Mouse (Mus musculus) hindbrain, embryonic 13.5 days (tissue): ENCODE results near the gene Cyb5rl. TPM values are rescaled to one million over a fixed set of nuclear protein-coding genes. Genes with fewer than 3 reads are reported as not detected.

Source experiments
- ATAC-seq: fragments of 200-750 bp; cut with Nextera tagmentation; 2 replicates; pipeline ENCODE4 v1.8.0; 2017; ENCODE audit warnings: moderate TSS enrichment; ENCODE audit not compliant: low FRiP score
- H3K27ac ChIP-seq: fragments of 300-500 bp; sonication (generic); 2 replicates; pipeline ENCODE4 v1.5.1; 2015; ENCODE audit warnings: inconsistent platforms, mild to moderate bottlenecking, moderate library complexity
- H3K27me3 ChIP-seq: fragments of 300-500 bp; sonication (generic); 2 replicates; pipeline ENCODE4 v1.6.1; 2015; ENCODE audit warnings: mild to moderate bottlenecking, inconsistent platforms
- H3K36me3 ChIP-seq: fragments of 300-500 bp; sonication (generic); 2 replicates; pipeline ENCODE4 v1.6.1; 2015; ENCODE audit warnings: mild to moderate bottlenecking, inconsistent platforms
- H3K4me1 ChIP-seq: fragments of 300-500 bp; sonication (generic); replicated peaks from 2 replicates; pipeline ENCODE4 v1.6.1; 2015; ENCODE audit warnings: inconsistent platforms
- H3K4me2 ChIP-seq: fragments of 300-500 bp; sonication (generic); 2 replicates; pipeline ENCODE4 v1.6.1; 2015; ENCODE audit warnings: inconsistent platforms, mild to moderate bottlenecking, moderate library complexity
- H3K4me3 ChIP-seq: fragments of 300-500 bp; sonication (generic); 2 replicates; pipeline ENCODE4 v1.5.1; 2015; ENCODE audit warnings: mild to moderate bottlenecking, inconsistent platforms
- H3K9ac ChIP-seq: fragments of 300-500 bp; sonication (generic); 2 replicates; pipeline ENCODE4 v1.6.1; 2015; ENCODE audit warnings: mild to moderate bottlenecking, inconsistent platforms
- H3K9me3 ChIP-seq: fragments of 300-500 bp; sonication (generic); 2 replicates; pipeline ENCODE4 v1.6.1; 2016; ENCODE audit warnings: inconsistent platforms
- WGBS: fragments of 180-500 bp; shearing (Covaris S2); methylation state at CpG from one replicate; pipeline ENCODE4 v1.1.7; 2015; 5-methylcytosine and 5-hydroxymethylcytosine counted together
- polyA plus RNA-seq: library from polyadenylated mRNA; unstranded; fragments of >200 nt; fragmentation: Nextera tagmentation; extraction: Ambion mirVana; gene quantifications from 2 replicates; pipeline ENCODE4 v1.2.1, GENCODE M21; 2015

The Cyb5rl gene
- 4.7 and 5.4 TPM in 2 replicates for polyA plus RNA-seq

DNA sequence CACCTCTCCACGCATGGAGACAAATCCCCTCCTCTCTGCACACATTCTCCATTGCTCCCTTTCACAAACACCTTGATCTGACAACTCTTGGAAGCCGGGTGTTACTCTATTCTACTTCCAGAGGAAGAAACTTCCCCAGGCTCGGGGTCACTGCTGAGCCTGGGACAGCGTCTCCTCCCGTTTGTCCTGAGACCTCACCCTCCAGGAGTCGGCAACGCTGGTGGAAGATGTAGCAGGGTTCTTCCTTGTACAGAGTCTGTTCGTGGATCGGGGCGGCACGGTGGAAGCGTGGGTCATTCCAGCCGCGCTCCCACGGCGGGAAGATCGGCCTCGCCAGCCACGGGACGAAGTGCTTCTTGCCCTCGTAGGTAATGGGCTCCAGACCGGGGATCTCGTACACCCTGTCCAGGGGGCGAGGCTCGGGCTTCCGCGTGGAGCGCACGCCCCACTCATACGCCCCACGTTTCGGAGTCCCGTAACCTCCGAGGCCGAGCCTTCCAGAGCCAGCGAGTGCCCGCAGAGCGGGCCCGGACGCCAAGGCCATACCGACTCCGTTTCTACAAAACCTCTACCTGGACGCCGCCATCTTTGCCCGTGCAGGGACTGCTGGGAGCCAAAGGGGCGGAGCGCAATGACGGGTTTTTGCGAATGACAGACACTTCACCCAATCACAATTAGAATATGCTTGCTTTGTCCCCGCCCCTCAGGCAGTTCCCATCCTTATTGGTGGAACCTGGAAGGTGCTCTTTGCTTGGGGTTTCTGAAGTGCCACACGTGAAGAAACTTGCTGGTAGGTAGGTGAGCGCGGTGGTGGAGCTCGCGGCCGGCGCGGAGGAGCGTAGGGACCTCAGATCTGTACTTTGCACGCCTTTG lies at the start of gene Cyb5rl, which contains the start of gene Mrpl37:
Cyb5rl (plus strand) TSS at position 737 of the 873 bp plus-strand sequence.
Mrpl37 (minus strand) TSS at position 617 of the 873 bp plus-strand sequence.
- Histone ChIP-seq H3K36me3 (peaks cover 31% of the 10 kb centered on the region), H3K27ac (peak within 1 kb of the TSS; percentile 58), H3K27me3 (peaks cover 6% of the 10 kb centered on the region; the same call in 1 of the 2 replicates), H3K9me3 (no peaks in the 10 kb centered on the region), H3K4me3 (peak within 1 kb of the TSS; percentile 89), H3K4me1 (peaks cover 21% of the 10 kb centered on the region), H3K9ac (peak within 1 kb of the TSS; percentile 86), H3K4me2 (peak within 1 kb of the TSS; percentile 95)
- WGBS = under 1% methylated on average over 60 of the region's 60 CpGs
- ATAC-seq = peak; percentile 99

- ATAC-seq = no peak
- no peak overlapping the region for H3K4me2 ChIP-seq
- H3K36me3 ChIP-seq = 0 out of 2 replicates have a peak, but pooled peaks cover 2% of the 10 kb centered on the region
- H3K4me1 ChIP-seq = peaks cover 100% of the 10 kb centered on the region
- no peaks in the 10 kb centered on the region for H3K9me3 ChIP-seq
- H3K27me3 ChIP-seq = no peaks in the 10 kb centered on the region
- no peak overlapping the region for H3K4me3 ChIP-seq
- H3K9ac ChIP-seq = peak overlapping the region; percentile 51; the same call in 1 of the 2 replicates
- peak overlapping the region; percentile 81; the same call in 1 of the 2 replicates for H3K27ac ChIP-seq
Measured at GRCm38 (mm10) chr4:107017257-107017656, 49.5 kb upstream of the Cyb5rl start.

- Histone ChIP-seq H3K36me3 (0 out of 2 replicates have a peak, but pooled peaks cover 2% of the 10 kb centered on the region), H3K4me3 (no peak overlapping the region), H3K9me3 (no peaks in the 10 kb centered on the region), H3K4me2 (no peak overlapping the region), H3K4me1 (peaks cover 100% of the 10 kb centered on the region), H3K27ac (peak overlapping the region; percentile 71), H3K9ac (peak overlapping the region; percentile 43; the same call in 1 of the 2 replicates), H3K27me3 (no peaks in the 10 kb centered on the region)
- no peak for ATAC-seq
- WGBS = 67% methylated on average over 3 of the region's 3 CpGs
Measured at GRCm38 (mm10) chr4:107018521-107018920, 48.3 kb upstream of the Cyb5rl start.

DNA sequence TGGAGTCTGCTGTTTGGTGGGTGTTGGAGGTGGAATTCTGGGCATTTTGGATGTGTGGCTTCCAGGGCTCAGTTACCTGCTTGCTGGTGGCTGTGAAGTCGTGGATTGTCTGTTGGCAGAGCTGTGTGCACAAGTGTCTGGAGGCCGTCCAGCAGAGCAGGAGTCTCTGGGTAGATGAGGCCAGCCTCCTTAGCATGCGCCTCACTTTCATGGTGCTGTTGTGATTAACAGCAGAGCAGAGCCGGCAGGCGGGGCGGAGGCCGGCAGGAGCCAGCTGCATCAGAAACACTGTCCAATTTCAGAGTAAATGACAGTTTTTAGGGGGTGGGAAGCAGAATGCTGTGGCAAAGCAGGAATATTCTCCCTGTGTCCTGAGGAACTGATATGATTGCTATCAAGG lies 47.8 kb upstream of the Cyb5rl start:
- no peak overlapping the region for H3K4me2 ChIP-seq
- no peak overlapping the region for H3K4me3 ChIP-seq
- H3K36me3 ChIP-seq = 0 out of 2 replicates have a peak, but pooled peaks cover 2% of the 10 kb centered on the region
- ATAC-seq = no peak
- H3K9me3 ChIP-seq = no peaks in the 10 kb centered on the region
- 15% methylated on average over 7 of the region's 7 CpGs for WGBS
- peak overlapping the region; percentile 71 for H3K27ac ChIP-seq
- no peaks in the 10 kb centered on the region for H3K27me3 ChIP-seq
- peak overlapping the region; percentile 43 for H3K9ac ChIP-seq
- peaks cover 99% of the 10 kb centered on the region for H3K4me1 ChIP-seq

GRCm38 (mm10) chr4:107020287-107021000 lies 46.3 kb upstream of the Cyb5rl start:
- ATAC-seq = no peak
- 0 out of 2 replicates have a peak, but pooled peaks cover under 1% of the 10 kb centered on the region for H3K36me3 ChIP-seq
- peaks cover 99% of the 10 kb centered on the region for H3K4me1 ChIP-seq
- H3K4me3 ChIP-seq = no peak overlapping the region
- no peaks in the 10 kb centered on the region for H3K27me3 ChIP-seq
- no peaks in the 10 kb centered on the region for H3K9me3 ChIP-seq
- no peak overlapping the region for H3K4me2 ChIP-seq
- 66% methylated on average over 5 of the region's 5 CpGs for WGBS
- no peak overlapping the region for H3K9ac ChIP-seq
- H3K27ac ChIP-seq = peak overlapping the region; percentile 71; the same call in 1 of the 2 replicates

DNA sequence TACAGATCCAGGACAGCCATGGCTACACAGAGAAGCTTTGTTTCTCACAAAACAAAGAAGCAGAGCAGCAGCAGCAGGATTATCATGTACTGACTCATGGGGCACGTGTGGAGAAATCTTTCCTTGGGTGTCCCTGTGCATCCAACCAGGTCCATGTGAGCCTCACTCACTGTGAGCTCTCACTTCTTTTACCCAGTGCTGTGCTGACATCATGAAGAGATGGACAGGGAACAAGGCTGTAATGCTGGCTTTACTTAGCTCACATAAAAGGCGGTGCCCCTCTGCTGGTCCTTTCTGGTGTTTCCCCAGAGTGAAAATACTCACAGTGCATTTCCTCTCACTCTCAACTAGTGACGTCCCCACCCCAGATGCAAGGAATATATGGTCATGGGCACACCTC lies 45.3 kb upstream of the Cyb5rl start:
- no peak for ATAC-seq
- WGBS = 64% methylated on average over 3 of the region's 3 CpGs

DNA sequence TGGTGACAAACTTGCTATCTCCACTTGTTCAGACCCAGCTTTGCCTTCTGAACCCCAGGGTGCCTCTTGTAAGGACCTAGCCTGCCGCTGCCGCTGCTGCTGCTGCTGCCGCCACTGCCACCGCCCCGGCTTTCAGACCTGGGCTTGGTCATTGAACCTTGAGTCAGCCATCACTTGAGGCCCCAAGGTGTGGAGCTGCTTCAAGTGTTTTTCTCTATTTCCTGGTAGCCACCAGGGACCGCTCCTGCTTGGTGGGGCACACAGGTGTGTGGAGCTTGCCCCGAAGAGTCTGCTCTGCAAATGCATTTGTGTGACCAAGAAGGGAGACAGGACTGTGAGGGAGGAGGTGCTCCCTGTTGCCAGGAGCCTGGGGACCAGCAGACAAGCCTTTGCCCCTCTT lies 41.9 kb upstream of the Cyb5rl start:
- Histone ChIP-seq H3K4me2 (no peak overlapping the region), H3K4me3 (no peak overlapping the region), H3K27ac (no peak overlapping the region), H3K36me3 (peaks cover 14% of the 10 kb centered on the region), H3K27me3 (no peaks in the 10 kb centered on the region), H3K9me3 (no peaks in the 10 kb centered on the region), H3K9ac (no peak overlapping the region), H3K4me1 (peaks cover 77% of the 10 kb centered on the region)
- no peak for ATAC-seq
- WGBS = 79% methylated on average over 7 of the region's 7 CpGs

More for the DNA sequence above, 45.3 kb upstream of the Cyb5rl start:
- H3K9ac ChIP-seq = no peak overlapping the region
- H3K4me2 ChIP-seq = no peak overlapping the region
- no peaks in the 10 kb centered on the region for H3K27me3 ChIP-seq
- peaks cover 99% of the 10 kb centered on the region for H3K4me1 ChIP-seq
- H3K36me3 ChIP-seq = peaks cover 3% of the 10 kb centered on the region; the same call in 1 of the 2 replicates
- H3K4me3 ChIP-seq = no peak overlapping the region
- H3K27ac ChIP-seq = peak overlapping the region; percentile 61
- no peaks in the 10 kb centered on the region for H3K9me3 ChIP-seq

GRCm38 (mm10) chr4:107025369-107025768 lies 41.4 kb upstream of the Cyb5rl start:
- no peak overlapping the region for H3K27ac ChIP-seq
- H3K9ac ChIP-seq = no peak overlapping the region
- no peak overlapping the region for H3K4me3 ChIP-seq
- no peaks in the 10 kb centered on the region for H3K27me3 ChIP-seq
- H3K4me1 ChIP-seq = peaks cover 72% of the 10 kb centered on the region
- H3K9me3 ChIP-seq = no peaks in the 10 kb centered on the region
- ATAC-seq = no peak
- WGBS = 66% methylated on average over 5 of the region's 5 CpGs
- H3K4me2 ChIP-seq = no peak overlapping the region
- peaks cover 18% of the 10 kb centered on the region for H3K36me3 ChIP-seq

DNA sequence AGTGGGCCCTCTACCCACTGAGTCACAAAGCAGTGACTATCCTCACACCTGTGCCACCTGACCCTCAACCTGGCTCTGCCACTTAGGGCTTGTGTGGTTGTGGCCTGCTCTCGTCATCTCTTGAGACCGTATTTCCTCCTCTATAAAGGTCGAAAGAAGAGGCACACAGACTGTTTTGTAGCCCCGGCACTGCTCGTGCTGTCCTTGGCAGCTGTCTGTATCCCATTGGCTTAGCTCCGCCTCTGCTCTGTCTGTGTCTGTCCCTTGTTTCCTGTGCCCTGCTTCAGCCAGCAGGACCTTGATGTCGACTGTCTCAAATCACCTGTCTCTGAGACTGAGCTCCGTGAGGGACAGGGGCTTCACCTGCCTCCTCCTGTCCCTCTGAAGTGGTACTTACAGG lies 40.3 kb upstream of the Cyb5rl start:
- peaks cover 61% of the 10 kb centered on the region for H3K4me1 ChIP-seq

DNA sequence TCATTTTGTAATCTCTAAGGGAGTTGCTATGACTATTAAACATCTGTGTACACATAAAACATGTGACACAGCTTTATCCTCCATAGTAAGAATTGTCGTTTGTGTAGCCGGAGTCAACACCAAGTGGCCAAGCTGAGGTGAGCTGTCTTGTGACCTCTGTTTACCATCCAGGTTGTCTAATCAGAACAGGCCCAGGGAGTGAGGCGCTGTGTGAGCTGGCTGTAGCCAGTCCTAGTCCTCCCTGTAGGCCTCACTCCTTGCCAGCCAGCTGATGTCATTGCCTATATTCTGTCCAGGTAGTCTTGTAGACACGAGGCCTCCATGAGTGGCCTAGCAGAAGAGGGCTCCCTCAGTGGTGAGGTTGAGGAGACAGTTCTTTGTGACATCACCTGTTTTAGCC lies 31.1 kb upstream of the Cyb5rl start:
- Histone ChIP-seq H3K9ac (no peak overlapping the region), H3K9me3 (no peaks in the 10 kb centered on the region), H3K27ac (no peak overlapping the region), H3K4me2 (no peak overlapping the region), H3K4me3 (no peak overlapping the region), H3K36me3 (peaks cover 93% of the 10 kb centered on the region), H3K27me3 (no peaks in the 10 kb centered on the region), H3K4me1 (peaks cover 15% of the 10 kb centered on the region)
- WGBS = 93% methylated on average over 4 of the region's 4 CpGs
- ATAC-seq = no peak

More for the DNA sequence above, 40.3 kb upstream of the Cyb5rl start:
- no peaks in the 10 kb centered on the region for H3K9me3 ChIP-seq
- H3K4me2 ChIP-seq = no peak overlapping the region
- no peak overlapping the region; the same call in 1 of the 2 replicates for H3K27ac ChIP-seq
- 0 out of 2 replicates have a peak overlapping the region, but pooled peaks have one; percentile 8 for H3K9ac ChIP-seq
- peaks cover 29% of the 10 kb centered on the region for H3K36me3 ChIP-seq
- ATAC-seq = no peak
- WGBS = 68% methylated on average over 8 of the region's 8 CpGs
- no peak overlapping the region for H3K4me3 ChIP-seq
- H3K27me3 ChIP-seq = no peaks in the 10 kb centered on the region

GRCm38 (mm10) chr4:107036985-107037384 lies 29.8 kb upstream of the Cyb5rl start:
- Histone ChIP-seq H3K4me1 (peaks cover 15% of the 10 kb centered on the region), H3K27ac (no peak overlapping the region), H3K27me3 (no peaks in the 10 kb centered on the region), H3K9me3 (no peaks in the 10 kb centered on the region), H3K4me2 (no peak overlapping the region), H3K36me3 (peaks cover 93% of the 10 kb centered on the region), H3K4me3 (no peak overlapping the region), H3K9ac (no peak overlapping the region)
- WGBS = 97% methylated on average over 2 of the region's 2 CpGs
- no peak for ATAC-seq

- H3K4me2 ChIP-seq = no peak overlapping the region
- no peaks in the 10 kb centered on the region for H3K27me3 ChIP-seq
- H3K9me3 ChIP-seq = no peaks in the 10 kb centered on the region
- no peak for ATAC-seq
- H3K9ac ChIP-seq = no peak overlapping the region
- WGBS = 89% methylated on average over 4 of the region's 4 CpGs
- peaks cover 15% of the 10 kb centered on the region for H3K4me1 ChIP-seq
- no peak overlapping the region for H3K4me3 ChIP-seq
- peaks cover 88% of the 10 kb centered on the region for H3K36me3 ChIP-seq
- peak overlapping the region; percentile 77 for H3K27ac ChIP-seq
Measured at GRCm38 (mm10) chr4:107038303-107038702, 28.5 kb upstream of the Cyb5rl start.
